Comparison of ENCODE assay signal across 7 mouse cellular contexts in genomic region chr4:24897851-24898515, GRCm38 (mm10). TPM values are rescaled to one million over a fixed set of nuclear protein-coding genes. Genes with fewer than 3 reads are reported as not detected.
DNase-seq lines count a peak whose midpoint lies in the region; ATAC-seq and TF ChIP-seq lines count a peak whose summit lies in the region.

Ndufaf4 (plus strand) TSS chr4:24898083.

- ATAC-seq in intestine, postnatal 0 days: peak; percentile 100
- ATAC-seq in midbrain, embryonic 12.5 days (ENCODE audit: low FRiP score, low read depth): peak; percentile 98

- DNase-seq in adrenal gland, postnatal 10 days: peak; percentile 100
- peak; percentile 98 for DNase-seq in embryonic facial prominence, embryonic 10.5 days (ENCODE audit: low spot score)
- DNase-seq in gonadal fat pad, adult 2 months (ENCODE audit: low read depth): peak; percentile 47
- DNase-seq in left cerebral cortex, postnatal 4 days: peak; percentile 99

- H3K9me3 ChIP-seq in embryonic facial prominence, embryonic 10.5 days: no peaks in the 10 kb centered on the region
- H3K9me3 ChIP-seq in intestine, postnatal 0 days (ENCODE audit: control insufficient read depth): no peaks in the 10 kb centered on the region
- H3K9me3 ChIP-seq in midbrain, embryonic 12.5 days: no peaks in the 10 kb centered on the region

- H3K27ac ChIP-seq in embryonic facial prominence, embryonic 10.5 days (replicated peaks): peak within 1 kb of the TSS; percentile 87
- H3K27ac ChIP-seq in intestine, postnatal 0 days (ENCODE audit: low read depth, low read length): no peak within 1 kb of the TSS
- 0 out of 2 replicates have a peak within 1 kb of the TSS, but pooled peaks have one; percentile 15 for H3K27ac ChIP-seq in midbrain, embryonic 12.5 days (replicated peaks)
- H3K27ac ChIP-seq in small intestine, adult 2 months (ENCODE audit: insufficient read depth, low read depth, low read length): peak within 1 kb of the TSS; percentile 48; the same call in 1 of the 2 replicates

- intact Hi-C loops in left cerebral cortex, postnatal 4 days (cut with DNase I): loop anchor here (5.0 kb wide), 2 partner anchors 279 to 1644 kb away; no protein-coding TSS in a partner anchor

- peaks cover 27% of the 10 kb centered on the region for H3K36me3 ChIP-seq in embryonic facial prominence, embryonic 10.5 days (replicated peaks)
- H3K36me3 ChIP-seq in intestine, postnatal 0 days (ENCODE audit: control insufficient read depth, insufficient read depth): peaks cover 14% of the 10 kb centered on the region; the same call in 1 of the 2 replicates
- H3K36me3 ChIP-seq in midbrain, embryonic 12.5 days: peaks cover 19% of the 10 kb centered on the region
- H3K36me3 ChIP-seq in small intestine, adult 2 months (ENCODE audit: control insufficient read depth, insufficient read depth, low read length): peaks cover 10% of the 10 kb centered on the region

- H3K27me3 ChIP-seq in embryonic facial prominence, embryonic 10.5 days (replicated peaks; ENCODE audit: low read depth, poor library complexity, severe bottlenecking): no peaks in the 10 kb centered on the region
- H3K27me3 ChIP-seq in intestine, postnatal 0 days (replicated peaks; ENCODE audit: control insufficient read depth, insufficient read depth, low read length): no peaks in the 10 kb centered on the region
- no peaks in the 10 kb centered on the region for H3K27me3 ChIP-seq in midbrain, embryonic 12.5 days
- H3K27me3 ChIP-seq in small intestine, adult 2 months (ENCODE audit: control insufficient read depth, insufficient read depth, low read length): no peaks in the 10 kb centered on the region

- H3K4me2 ChIP-seq in intestine, postnatal 0 days (replicated peaks; ENCODE audit: low read depth): peak within 1 kb of the TSS; percentile 69
- peak within 1 kb of the TSS; percentile 63 for H3K4me2 ChIP-seq in midbrain, embryonic 12.5 days (replicated peaks)

- H3K4me3 ChIP-seq in embryonic facial prominence, embryonic 10.5 days: peak within 1 kb of the TSS; percentile 78
- H3K4me3 ChIP-seq in intestine, postnatal 0 days (ENCODE audit: low read depth, low read length): peak within 1 kb of the TSS; percentile 62
- peak within 1 kb of the TSS; percentile 79 for H3K4me3 ChIP-seq in midbrain, embryonic 12.5 days
- H3K4me3 ChIP-seq in small intestine, adult 2 months (ENCODE audit: low read depth, low read length): peak within 1 kb of the TSS; percentile 98

- H3K4me1 ChIP-seq in embryonic facial prominence, embryonic 10.5 days: peaks cover 12% of the 10 kb centered on the region
- H3K4me1 ChIP-seq in intestine, postnatal 0 days (replicated peaks; ENCODE audit: control insufficient read depth, insufficient read depth, low read length): peaks cover 3% of the 10 kb centered on the region; the same call in 1 of the 2 replicates
- peaks cover 8% of the 10 kb centered on the region for H3K4me1 ChIP-seq in midbrain, embryonic 12.5 days
- H3K4me1 ChIP-seq in small intestine, adult 2 months (ENCODE audit: control insufficient read depth, insufficient read depth, insufficient read length, low read length): 0 out of 2 replicates have a peak, but pooled peaks cover 2% of the 10 kb centered on the region

- H3K9ac ChIP-seq in intestine, postnatal 0 days (ENCODE audit: low read depth, low read length): peak within 1 kb of the TSS; percentile 50
- peak within 1 kb of the TSS; percentile 73 for H3K9ac ChIP-seq in midbrain, embryonic 12.5 days (replicated peaks)

- under 1% methylated on average over 58 of the region's 58 CpGs for WGBS in embryonic facial prominence, embryonic 10.5 days
- under 1% methylated on average over 58 of the region's 58 CpGs for WGBS in intestine, postnatal 0 days
- under 1% methylated on average over 58 of the region's 58 CpGs for WGBS in midbrain, embryonic 12.5 days
- WGBS in small intestine, adult 2 months: under 1% methylated on average over 58 of the region's 58 CpGs

- TF ChIP-seq POLR2A in small intestine, adult 2 months (IDR thresholded peaks at IDR 0.05; ENCODE audit: low read depth, low read length): peak; percentile 33; the same call in 1 of the 2 replicates

- TF ChIP-seq CTCF in intestine, postnatal 0 days (IDR thresholded peaks at IDR 0.05; ENCODE audit: low read depth): peak; percentile 99
- TF ChIP-seq CTCF in small intestine, adult 2 months (IDR thresholded peaks at IDR 0.05; ENCODE audit: extremely low read depth, insufficient read length, insufficient replicate concordance, low read depth, low read length): peak; percentile 91

RNA-seq across cellular contexts. Expression of gene Ndufaf4, which starts in this region (rescaled TPM):
- total RNA-seq in adrenal gland, postnatal 10 days (2021): 10 to 100 TPM; 39.0 to 44.6 TPM
- 54.8 and 57.4 TPM in 2 replicates for polyA plus RNA-seq in embryonic facial prominence, embryonic 10.5 days (2016; fragmentation: Nextera tagmentation; extraction: Ambion mirVana)
- 2.1 and 2.8 TPM in 2 replicates for polyA plus RNA-seq in gonadal fat pad, adult 2 months (2012; rRNA removed)
- 47.3 and 48.8 TPM in 2 replicates for polyA plus RNA-seq in intestine, postnatal 0 days (2015; fragmentation: Nextera tagmentation; extraction: Ambion mirVana)
- 10 to 100 TPM; 33.1 to 34.5 TPM for total RNA-seq in left cerebral cortex, postnatal 4 days (2021)
- polyA plus RNA-seq in midbrain, embryonic 12.5 days (2016; fragmentation: Nextera tagmentation; extraction: Ambion mirVana): 59.3 and 60.8 TPM in 2 replicates
- polyA plus RNA-seq in small intestine, adult 2 months (2012; rRNA removed): 0.86 and 1.3 TPM in 2 replicates

Comparison
In these comparisons a context has a peak if more than half of its experiments do, and no peak if none do; other contexts are left out.
1. RNA of gene Ndufaf4 (polyA plus RNA-seq): 59.3 to 60.8 TPM in midbrain, embryonic 12.5 days, 54.8 to 57.4 TPM in embryonic facial prominence, embryonic 10.5 days and 47.3 to 48.8 TPM in intestine, postnatal 0 days; 2.1 to 2.8 TPM in gonadal fat pad, adult 2 months and 0.86 to 1.3 TPM in small intestine, adult 2 months; every median in the first group is over 10 times any median in the second.
2. DNase-seq: peak in every context shown above with its lines; median percentile 100 in adrenal gland, postnatal 10 days; 99 in left cerebral cortex, postnatal 4 days; 98 in embryonic facial prominence, embryonic 10.5 days; 47 in gonadal fat pad, adult 2 months.
3. Peak in every context shown above with its lines, with median percentiles within 50 percentile points of each other: H3K4me3 ChIP-seq.